Mouse (Mus musculus) c-Kit-positive CD71-positive TER-119-positive erythroid progenitor cells, embryonic 14.5 days (primary cell): ENCODE results near the gene Glg1.
"Not testable (repeated sequence)": the region's sequence is repeated elsewhere in the genome, so short reads cannot be mapped to it uniquely, and the experiment has no call there.

Source experiments
- DNase-seq: peaks from one replicate; pipeline ENCODE4 v3.0.0-alpha.2; 2013; ENCODE audit warnings: low spot score

The Glg1 gene

DNA sequence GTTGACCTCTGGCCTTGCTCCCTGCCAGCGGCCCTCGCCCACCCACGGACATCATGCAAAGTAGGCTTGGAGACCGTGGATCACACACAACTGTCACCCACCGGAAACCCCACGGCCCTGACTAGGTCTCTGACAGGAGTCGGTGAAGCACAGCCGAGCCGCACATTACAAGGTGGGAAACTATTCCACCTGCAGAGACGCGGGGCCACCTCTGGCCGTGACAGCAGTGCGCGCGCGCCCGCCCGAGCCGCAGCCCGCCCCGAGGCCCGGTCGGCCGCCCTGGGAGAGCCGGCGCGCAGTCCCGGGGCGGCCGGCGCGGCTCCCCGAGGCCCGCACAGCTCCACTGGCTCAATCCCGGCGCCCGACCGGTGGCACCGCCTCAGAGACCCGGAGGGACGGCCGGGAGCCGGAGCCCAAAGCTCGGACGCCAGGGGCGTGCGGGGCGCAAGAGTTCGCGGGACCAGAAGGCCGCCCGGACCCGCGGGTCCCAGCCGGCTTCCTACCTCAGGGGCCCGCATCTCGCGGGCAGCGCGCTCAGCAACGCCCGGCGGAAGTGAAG, 114.0 kb downstream of the Glg1 start:
- DNase-seq = not testable (repeated sequence)

DNA sequence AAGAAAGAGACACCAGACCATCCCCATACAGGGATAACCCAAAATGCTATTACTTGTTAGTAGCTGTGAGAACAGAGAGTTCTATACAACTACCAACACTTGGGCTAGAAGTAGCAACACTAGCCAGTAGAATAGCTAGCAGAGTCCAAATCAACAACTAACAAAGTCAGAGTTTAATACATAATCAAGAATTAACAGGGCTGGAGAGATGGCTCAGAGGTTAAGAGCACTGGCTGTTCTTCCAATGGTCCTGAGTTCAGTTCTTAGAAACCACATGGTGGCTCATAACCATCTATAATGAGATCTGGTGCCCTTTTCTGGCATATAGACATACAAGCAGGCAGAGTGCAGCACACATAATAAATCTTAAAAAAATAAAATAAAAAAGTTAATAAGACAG, 116.5 kb downstream of the Glg1 start:
- no peak for DNase-seq

DNA sequence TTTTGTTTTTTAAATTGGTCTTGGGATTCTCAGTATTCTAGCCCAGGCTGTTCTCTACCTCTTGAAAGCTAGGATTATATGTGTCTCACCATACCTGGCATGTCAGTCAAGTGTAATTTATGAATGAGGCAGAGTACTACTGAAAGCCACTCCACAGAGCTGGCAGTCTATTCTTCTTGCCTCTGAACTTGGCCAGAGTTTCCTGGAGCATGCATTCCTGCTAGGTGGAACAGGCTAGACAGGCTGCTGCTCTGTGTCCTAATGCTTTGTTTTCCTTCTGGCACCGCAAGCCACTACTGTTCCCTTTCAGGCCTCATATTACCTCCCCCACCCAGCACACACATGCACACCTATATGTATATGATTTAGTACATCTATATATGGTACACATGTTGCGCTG, 128.3 kb downstream of the Glg1 start:
- no peak for DNase-seq

DNA sequence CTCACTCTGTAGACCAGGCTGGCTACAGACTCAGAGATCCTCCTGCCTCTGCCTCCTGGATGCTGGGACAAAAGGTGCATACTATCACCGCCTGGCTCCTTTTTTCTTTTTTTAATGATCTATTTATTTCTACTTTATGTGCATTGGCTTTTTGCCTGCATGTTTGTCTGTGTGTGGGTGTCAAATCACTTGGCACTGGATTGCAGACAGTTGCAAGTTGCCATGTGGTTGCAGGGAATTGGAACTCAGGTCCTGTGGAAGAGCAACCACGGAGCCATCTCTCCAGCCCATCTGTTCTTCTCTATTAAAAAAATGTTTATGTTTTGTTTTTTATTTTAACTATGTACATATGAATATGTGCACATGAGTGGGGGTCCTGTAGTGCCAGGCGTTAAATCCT, 139.5 kb downstream of the Glg1 start:
- no peak for DNase-seq

DNA sequence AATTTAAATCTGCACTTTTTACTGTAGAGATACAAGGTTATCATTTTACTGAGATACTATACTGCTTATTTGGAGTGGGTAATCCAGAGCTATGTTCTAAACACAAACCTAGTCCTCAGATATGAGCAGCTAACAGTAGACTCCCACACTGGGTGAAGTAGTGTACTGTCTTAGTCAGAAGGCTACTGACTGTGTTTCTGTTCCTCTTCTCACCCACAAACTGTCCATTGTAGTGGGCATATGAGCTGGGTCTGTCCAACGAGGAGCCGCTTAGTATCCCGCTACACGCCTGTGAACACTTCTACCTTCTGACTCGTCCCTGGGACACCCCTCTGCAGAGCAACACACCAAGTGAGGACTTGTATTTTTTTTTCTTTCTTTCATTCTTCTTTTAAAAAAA, 144.1 kb downstream of the Glg1 start:
- no peak for DNase-seq
